Mouse (Mus musculus): ENCODE results near the gene Apom. TPM values are rescaled to one million over a fixed set of nuclear protein-coding genes. Genes with fewer than 3 reads are reported as not detected.
A peak's percentile ranks its signal among the peaks of the same experiment; 100 is the strongest.

Apom gene
- total RNA-seq (2014; rRNA removed; ENCODE audit: low replicate concordance) (not detected in 2 replicates), polyA plus RNA-seq (2015; fragmentation: Nextera tagmentation; extraction: Ambion mirVana) (0.11 TPM in 2 replicates)

- no peak within 1 kb of the TSS for H3K4me3 ChIP-seq (ENCODE audit: low read depth, low read length)
- H3K9me3 ChIP-seq (replicated peaks; ENCODE audit: control insufficient read depth, low read length), result no peaks in the 10 kb centered on the region
- TF ChIP-seq CTCF (IDR thresholded peaks at IDR 0.05; ENCODE audit: low read depth) (no peak), EP300 (IDR thresholded peaks at IDR 0.05; ENCODE audit: low read depth) (no peak)
- ATAC-seq (ENCODE audit: insufficient read depth, low read depth), result no peak
- 78% methylated on average over 15 of the region's 15 CpGs for WGBS
- DNase-seq (ENCODE audit: low spot score), result no peak
- peaks cover 10% of the 10 kb centered on the region for H3K4me1 ChIP-seq (ENCODE audit: control insufficient read depth, insufficient read depth)
- no peaks in the 10 kb centered on the region for H3K27me3 ChIP-seq (ENCODE audit: control insufficient read depth, insufficient read depth, low read length)
- H3K27ac ChIP-seq (ENCODE audit: low read depth), result no peak within 1 kb of the TSS
- 0 out of 2 replicates have a peak, but pooled peaks cover 13% of the 10 kb centered on the region for H3K36me3 ChIP-seq (replicated peaks; ENCODE audit: control insufficient read depth, insufficient read depth, low read length)
- no peak within 1 kb of the TSS for H3K9ac ChIP-seq (replicated peaks; ENCODE audit: low read depth, low read length)
- no peak within 1 kb of the TSS for H3K4me2 ChIP-seq (ENCODE audit: low read depth, low read length)
Observed at GRCm38 (mm10) chr17:35131500-35132173, at the start of gene Apom. TSS of gene Apom (minus strand) at chr17:35132050.

DNA sequence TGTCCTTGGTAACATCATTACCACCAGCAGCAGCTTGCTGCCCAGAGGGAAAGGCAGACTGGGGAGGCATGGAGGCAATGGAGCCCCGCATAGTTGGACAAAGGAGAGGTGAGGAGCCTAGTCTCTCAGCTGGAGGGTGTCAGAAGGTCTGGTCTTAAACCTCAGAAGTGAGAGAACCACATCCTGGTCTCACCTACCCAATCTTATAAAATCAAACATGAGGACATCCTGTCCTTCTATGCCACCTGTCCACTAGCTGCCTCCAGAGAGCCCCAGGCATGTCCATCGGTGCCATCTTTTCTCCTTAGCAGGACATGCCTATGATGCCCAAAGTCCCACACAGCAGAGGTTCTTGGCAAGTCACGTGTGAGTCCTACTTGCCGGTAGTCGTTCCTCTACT is 48.2 kb upstream of the Apom start:
- no peak overlapping the region for H3K27ac ChIP-seq (ENCODE audit: low read depth)
- 78% methylated on average over 5 of the region's 5 CpGs for WGBS
- no peaks in the 10 kb centered on the region for H3K9me3 ChIP-seq (replicated peaks; ENCODE audit: control insufficient read depth, low read length)
- ATAC-seq (ENCODE audit: insufficient read depth, low read depth), result no peak
- DNase-seq (ENCODE audit: low spot score), result no peak
- TF ChIP-seq EP300 (IDR thresholded peaks at IDR 0.05; ENCODE audit: low read depth) (no peak), CTCF (IDR thresholded peaks at IDR 0.05; ENCODE audit: low read depth) (no peak)
- no peak overlapping the region for H3K4me2 ChIP-seq (ENCODE audit: low read depth, low read length)
- H3K4me3 ChIP-seq (ENCODE audit: low read depth, low read length), result no peak overlapping the region
- H3K27me3 ChIP-seq (ENCODE audit: control insufficient read depth, insufficient read depth, low read length), result no peaks in the 10 kb centered on the region
- no peaks in the 10 kb centered on the region for H3K4me1 ChIP-seq (ENCODE audit: control insufficient read depth, insufficient read depth)
- H3K9ac ChIP-seq (replicated peaks; ENCODE audit: low read depth, low read length), result no peak overlapping the region
- H3K36me3 ChIP-seq (replicated peaks; ENCODE audit: control insufficient read depth, insufficient read depth, low read length), result no peaks in the 10 kb centered on the region

DNA sequence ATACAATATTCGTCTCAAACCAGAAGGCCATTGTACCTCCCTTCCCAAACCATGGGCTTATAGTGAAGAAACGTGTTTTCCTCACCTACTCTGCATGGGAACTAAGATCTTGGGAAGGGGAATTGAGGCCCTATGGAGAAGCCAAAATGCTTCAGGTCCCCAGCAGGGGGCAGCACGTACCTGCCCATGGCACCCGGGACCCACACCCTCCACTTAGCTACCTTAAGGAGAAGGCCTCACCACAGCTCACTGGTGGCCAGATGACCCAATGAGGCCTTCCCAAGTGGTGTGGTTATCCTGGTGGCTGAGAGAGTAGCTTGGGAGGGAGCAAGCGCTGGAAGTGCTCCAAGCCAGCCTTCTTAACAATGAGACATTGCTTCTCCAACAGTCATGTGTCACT is 46.7 kb upstream of the Apom start:
- TF ChIP-seq EP300 (IDR thresholded peaks at IDR 0.05; ENCODE audit: low read depth), result no peak
- peak; percentile 86 for TF ChIP-seq CTCF (IDR thresholded peaks at IDR 0.05; ENCODE audit: low read depth)
- Histone ChIP-seq H3K27ac (ENCODE audit: low read depth) (no peak overlapping the region), H3K4me2 (ENCODE audit: low read depth, low read length) (no peak overlapping the region), H3K4me3 (ENCODE audit: low read depth, low read length) (no peak overlapping the region), H3K4me1 (ENCODE audit: control insufficient read depth, insufficient read depth) (no peaks in the 10 kb centered on the region), H3K9me3 (replicated peaks; ENCODE audit: control insufficient read depth, low read length) (no peaks in the 10 kb centered on the region), H3K36me3 (replicated peaks; ENCODE audit: control insufficient read depth, insufficient read depth, low read length) (no peaks in the 10 kb centered on the region), H3K9ac (replicated peaks; ENCODE audit: low read depth, low read length) (no peak overlapping the region), H3K27me3 (ENCODE audit: control insufficient read depth, insufficient read depth, low read length) (no peaks in the 10 kb centered on the region)
- DNase-seq (ENCODE audit: low spot score) (peak; percentile 81), ATAC-seq (ENCODE audit: insufficient read depth, low read depth) (peak; percentile 71)
- 6% methylated on average over 5 of the region's 5 CpGs for WGBS

GRCm38 (mm10) chr17:35175968-35176367 is 44.1 kb upstream of the Apom start, which contains the start of gene Aif1:
TSS of gene Aif1 (minus strand) at chr17:35176068.
- DNase-seq (ENCODE audit: low spot score) (no peak), ATAC-seq (ENCODE audit: insufficient read depth, low read depth) (no peak)
- Histone ChIP-seq H3K9me3 (replicated peaks; ENCODE audit: control insufficient read depth, low read length) (no peaks in the 10 kb centered on the region), H3K9ac (replicated peaks; ENCODE audit: low read depth, low read length) (no peak within 1 kb of the TSS), H3K27ac (ENCODE audit: low read depth) (no peak within 1 kb of the TSS), H3K27me3 (ENCODE audit: control insufficient read depth, insufficient read depth, low read length) (no peaks in the 10 kb centered on the region), H3K4me1 (ENCODE audit: control insufficient read depth, insufficient read depth) (no peaks in the 10 kb centered on the region), H3K4me3 (ENCODE audit: low read depth, low read length) (no peak within 1 kb of the TSS), H3K4me2 (ENCODE audit: low read depth, low read length) (no peak within 1 kb of the TSS), H3K36me3 (replicated peaks; ENCODE audit: control insufficient read depth, insufficient read depth, low read length) (no peaks in the 10 kb centered on the region)
- no peak for TF ChIP-seq CTCF (IDR thresholded peaks at IDR 0.05; ENCODE audit: low read depth)
- WGBS, result 70% methylated on average over 2 of the region's 2 CpGs

DNA sequence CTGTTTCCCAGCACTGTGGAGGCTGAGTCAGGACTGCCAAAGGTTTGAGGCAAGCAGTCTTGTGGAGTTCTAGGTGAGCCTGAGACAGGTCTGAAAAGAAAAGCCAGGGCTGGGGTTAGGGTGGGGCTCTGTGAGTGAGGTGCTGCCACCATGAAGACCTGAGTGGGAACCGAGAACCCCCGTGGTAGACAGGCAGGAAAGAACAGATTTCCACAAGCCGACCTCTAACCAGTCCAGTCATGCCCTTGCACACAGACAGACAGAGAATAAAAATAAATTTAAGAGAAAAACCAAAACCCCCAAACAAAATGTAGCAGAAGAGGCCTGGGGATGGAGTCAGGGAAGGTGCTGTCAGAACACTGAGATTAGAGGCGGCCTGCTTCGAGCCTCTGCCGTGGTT is 43.5 kb upstream of the Apom start:
- no peaks in the 10 kb centered on the region for H3K27me3 ChIP-seq (ENCODE audit: control insufficient read depth, insufficient read depth, low read length)
- no peaks in the 10 kb centered on the region for H3K36me3 ChIP-seq (replicated peaks; ENCODE audit: control insufficient read depth, insufficient read depth, low read length)
- H3K4me3 ChIP-seq (ENCODE audit: low read depth, low read length), result no peak overlapping the region
- TF ChIP-seq EP300 (IDR thresholded peaks at IDR 0.05; ENCODE audit: low read depth) (no peak), CTCF (IDR thresholded peaks at IDR 0.05; ENCODE audit: low read depth) (no peak)
- 75% methylated on average over 6 of the region's 6 CpGs for WGBS
- no peak overlapping the region for H3K27ac ChIP-seq (ENCODE audit: low read depth)
- no peak overlapping the region for H3K4me2 ChIP-seq (ENCODE audit: low read depth, low read length)
- DNase-seq (ENCODE audit: low spot score) (no peak), ATAC-seq (ENCODE audit: insufficient read depth, low read depth) (no peak)
- H3K9ac ChIP-seq (replicated peaks; ENCODE audit: low read depth, low read length), result no peak overlapping the region
- no peaks in the 10 kb centered on the region for H3K9me3 ChIP-seq (replicated peaks; ENCODE audit: control insufficient read depth, low read length)
- no peaks in the 10 kb centered on the region for H3K4me1 ChIP-seq (ENCODE audit: control insufficient read depth, insufficient read depth)

Data from heart, postnatal 0 days (tissue).